9 mouse cellular contexts compared by ENCODE assay signal in the genomic region with DNA sequence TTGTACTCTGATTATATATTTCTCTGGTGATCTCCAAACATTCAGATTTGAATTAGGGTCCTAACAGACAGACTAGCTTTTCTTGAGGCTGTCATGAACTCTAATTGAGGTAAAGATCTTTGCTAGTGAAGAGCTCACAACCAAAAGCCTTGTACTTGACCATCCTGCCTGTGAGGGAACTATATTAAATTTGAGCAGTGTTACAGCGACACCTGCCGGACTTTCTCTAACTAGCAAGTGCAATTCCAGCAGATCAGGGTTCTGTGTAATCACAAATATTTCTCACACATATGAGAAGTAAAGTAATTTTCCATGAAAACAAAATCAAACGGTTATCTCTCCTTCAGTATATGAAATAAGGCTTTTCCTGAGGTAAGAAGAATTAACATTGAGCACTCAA.
A peak's percentile ranks its signal among the peaks of the same experiment; 100 is the strongest.
DNase-seq lines count a peak whose midpoint lies in the region; ATAC-seq and TF ChIP-seq lines count a peak whose summit lies in the region.
"Had no signal": no experiment of that assay in that cellular context is flagged by ENCODE, and none has a peak within 500 bp of the region (broad histone marks: within the 10 kb centered on the region; RNA-seq: fewer than 3 reads in every experiment).

No protein-coding gene starts in this region.

- intact Hi-C loops in heart, adult 2 months (cut with DNase I): loop anchor here (1.0 to 5.0 kb wide), 5 partner anchors 152 to 823 kb away; no protein-coding TSS in a partner anchor

- CTCF ChIA-PET in Patski (lab: Charles Lee): interaction anchor here (0.8 to 1.0 kb wide), 6 partner anchors 161 to 690 kb away, joined by 3 to 6 read pairs (median 3); no protein-coding TSS in a partner anchor

- H3K79me2 ChIP-seq in heart, adult 2 months (replicated peaks; ENCODE audit: control insufficient read depth, insufficient read depth, low read length): no peaks in the 10 kb centered on the region

- TF ChIP-seq EP300 in heart, adult 2 months (IDR thresholded peaks at IDR 0.05; ENCODE audit: insufficient read depth, low read depth, low read length): no peak

- POLR2A ChIA-PET in Patski (lab: Charles Lee): no interaction called here

- H3K4me1 ChIP-seq in heart, adult 2 months (ENCODE audit: control insufficient read depth, insufficient read depth, low read length): peaks cover 2% of the 10 kb centered on the region
- H3K4me1 ChIP-seq: liver, embryonic 15.5 days had no signal

- no peak overlapping the region for H3K4me3 ChIP-seq in heart, adult 2 months
- H3K4me3 ChIP-seq: liver, embryonic 15.5 days had no signal

- H3K27me3 ChIP-seq in Patski: peaks cover 4% of the 10 kb centered on the region
- H3K27me3 ChIP-seq in heart, adult 2 months (ENCODE audit: control insufficient read depth, insufficient read depth, low read length): no peaks in the 10 kb centered on the region
- H3K27me3 ChIP-seq: liver, embryonic 15.5 days had no signal

- no peaks in the 10 kb centered on the region for H3K36me3 ChIP-seq in heart, adult 2 months (ENCODE audit: control insufficient read depth, insufficient read depth, low read length)
- H3K36me3 ChIP-seq: liver, embryonic 15.5 days had no signal

- peak; percentile 80 for TF ChIP-seq CTCF in Patski (IDR thresholded peaks at IDR 0.05)
- TF ChIP-seq CTCF in heart, adult 2 months (IDR thresholded peaks at IDR 0.05): peak; percentile 93; the same call in 1 of the 2 replicates

- no peak overlapping the region for H3K9ac ChIP-seq in heart, adult 2 months (ENCODE audit: low read depth, low read length)
- H3K9ac ChIP-seq: liver, embryonic 15.5 days had no signal

- ATAC-seq in cerebellum, adult (ENCODE audit: insufficient number of reproducible peaks, low FRiP score, low TSS enrichment): no peak
- no peak for ATAC-seq in Patski
- peak; percentile 92 for ATAC-seq in megakaryocyte progenitor cell, adult 5-6 weeks (replicated peaks; ENCODE audit: poor library complexity)

- WGBS in heart, adult 2 months: 0% methylated on average over 3 of the region's 3 CpGs

- in situ Hi-C loops in Patski (cut with MboI; ENCODE audit: low pct_unique_long_range_greater_than_20kb): loop anchor here (5.0 to 25.0 kb wide), 4 partner anchors 152 to 1133 kb away; no protein-coding TSS in a partner anchor

- DNase-seq in cerebellum, adult 11 months: peak; percentile 35
- DNase-seq in Patski (ENCODE audit: low read depth, low spot score): peak; percentile 27
- peak; percentile 53 to 69 for DNase-seq in cerebellum, postnatal 36 days
- DNase-seq in heart, adult 2 months: peak; percentile 60 to 76
- DNase-seq in layer of hippocampus, postnatal 10 days (ENCODE audit: low spot score in 2 of 2): peak; percentile 83 to 84
- peak; percentile 44 for DNase-seq in spleen, adult 12 weeks (ENCODE audit: low spot score)

- H3K27ac ChIP-seq in heart, adult 2 months: no peak overlapping the region
- H3K27ac ChIP-seq: liver, embryonic 15.5 days had no signal

- TF ChIP-seq POLR2A in heart, adult 2 months (IDR thresholded peaks at IDR 0.05; ENCODE audit: insufficient read depth, low read depth, low read length): no peak

Comparison
In these comparisons a context has a peak if more than half of its experiments do, and no peak if none do; other contexts are left out.
1. DNase-seq: peak in every context shown above with its lines; median percentile 84 in layer of hippocampus, postnatal 10 days; 68 in heart, adult 2 months; 61 in cerebellum, postnatal 36 days; 44 in spleen, adult 12 weeks; 35 in cerebellum, adult 11 months; 27 in Patski.